Mouse (Mus musculus) ES-E14 (cell line): ENCODE measurements around the gene Rad50. TPM values are rescaled to one million over a fixed set of nuclear protein-coding genes. Genes with fewer than 3 reads are reported as not detected.

Source experiments
- DNase-seq: peaks from one replicate; pipeline ENCODE4 v3.0.0-alpha.2; 2013; ENCODE audit warnings: low read depth, low spot score
- H3K27ac ChIP-seq: 2 replicates; pipeline ENCODE4 v1.5.1; 2012; ENCODE audit warnings: low read depth, mild to moderate bottlenecking, low read length, moderate library complexity, mixed read lengths; ENCODE audit not compliant: poor library complexity, insufficient read depth, severe bottlenecking
- H3K36me3 ChIP-seq: 2 replicates; pipeline ENCODE4 v1.6.1; 2012; ENCODE audit warnings: mild to moderate bottlenecking, low read length, moderate library complexity, mixed read lengths; ENCODE audit not compliant: control insufficient read depth, poor library complexity, insufficient read depth, severe bottlenecking
- H3K4me1 ChIP-seq, 2 experiments: fragments of 150-350 bp in 1 of 2; sonication (generic) in 1 of 2; 2 replicates each; pipeline ENCODE4 v1.6.1; 2012; ENCODE audit warnings: low read length in 2 of 2, mild to moderate bottlenecking in 1 of 2, mixed read lengths in 1 of 2; ENCODE audit not compliant: control insufficient read depth in 2 of 2, insufficient read depth in 2 of 2, poor library complexity in 1 of 2
- H3K4me3 ChIP-seq, 2 experiments: fragments of 150-350 bp in 1 of 2; sonication (generic) in 1 of 2; 2 replicates each; pipeline ENCODE4 v1.5.1; 2012; ENCODE audit warnings: low read length in 2 of 2, low read depth in 1 of 2, mild to moderate bottlenecking in 1 of 2, mixed read lengths in 1 of 2; ENCODE audit not compliant: insufficient read depth in 1 of 2, poor library complexity in 1 of 2, severe bottlenecking in 1 of 2
- H3K9ac ChIP-seq: 2 replicates; pipeline ENCODE4 v1.6.1; 2012; ENCODE audit warnings: low read depth, mild to moderate bottlenecking, low read length, mixed read lengths; ENCODE audit not compliant: poor library complexity, insufficient read depth, severe bottlenecking
- H3K9me3 ChIP-seq: fragments of 150-350 bp; sonication (generic); 2 replicates; pipeline ENCODE4 v1.6.1; 2012; ENCODE audit warnings: low read depth, mild to moderate bottlenecking, low read length; ENCODE audit not compliant: control insufficient read depth, insufficient read depth
- CHD2 ChIP-seq: IDR thresholded peaks from 2 replicates; pipeline ENCODE4 v1.6.1; 2014; ENCODE audit warnings: mild to moderate bottlenecking, low read depth, low read length, inconsistent platforms
- HCFC1 ChIP-seq: IDR thresholded peaks from 2 replicates; pipeline ENCODE4 v1.6.1; 2012; ENCODE audit warnings: low read length, inconsistent platforms, borderline replicate concordance; ENCODE audit not compliant: insufficient read depth
- MAFK ChIP-seq: IDR thresholded peaks from 2 replicates; pipeline ENCODE4 v1.6.1; 2014; ENCODE audit warnings: mild to moderate bottlenecking, low read depth, low read length, inconsistent platforms; ENCODE audit not compliant: insufficient read depth
- ZC3H11A ChIP-seq: IDR thresholded peaks from 2 replicates; pipeline ENCODE4 v1.6.1; 2012; ENCODE audit warnings: low read depth, mild to moderate bottlenecking, inconsistent platforms, low read length, borderline replicate concordance
- ZNF384 ChIP-seq: IDR thresholded peaks from 2 replicates; pipeline ENCODE4 v1.6.1; 2012; ENCODE audit warnings: low read depth, low read length, inconsistent platforms
- in situ Hi-C, 2 experiments: fragments of 600-800 bp; cut with MboI; formaldehyde crosslinking; loops; one replicate each; pipeline ENCODE4 v1.15.1; 2025; ENCODE audit warnings: low sequenced_read_pairs in 2 of 2, inconsistent platforms in 1 of 2; ENCODE audit not compliant: unreplicated experiment in 2 of 2
- total RNA-seq: library from RNA; depleted of rRNA; stranded (reverse); fragments of 300-350 nt; gene quantifications from 2 replicates; pipeline ENCODE4 v1.2.3, GENCODE M21; 2012

Gene Rad50
- total RNA-seq, 1 experiment = 32.0 TPM

DNA sequence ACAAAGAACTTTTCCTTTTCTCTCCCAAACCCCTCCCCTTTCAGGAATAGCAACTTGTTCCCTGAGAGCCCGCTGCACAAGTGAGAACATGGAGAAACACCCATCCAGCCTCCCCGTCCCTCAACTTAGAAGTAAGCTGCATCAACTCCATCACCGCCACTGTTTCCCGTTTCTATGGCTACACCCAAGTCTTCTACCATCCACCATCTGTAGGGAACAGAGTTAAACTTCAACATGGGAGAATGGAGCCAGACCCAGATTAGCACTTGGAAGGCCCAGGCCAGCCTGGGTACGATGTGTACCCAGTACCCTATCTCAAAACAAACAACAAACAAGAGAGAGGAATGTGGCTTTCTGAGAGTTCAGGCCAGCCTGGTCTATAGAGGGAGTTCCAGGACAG, 43.0 kb downstream of the Rad50 start:
- in situ Hi-C loops = no loop called here
- no peak for DNase-seq
- no peak overlapping the region for H3K27ac ChIP-seq
- H3K9me3 ChIP-seq = no peaks in the 10 kb centered on the region
- H3K4me3 ChIP-seq = no peak overlapping the region
- no peaks in the 10 kb centered on the region for H3K4me1 ChIP-seq
- no peak overlapping the region for H3K9ac ChIP-seq
- no peak for TF ChIP-seq ZNF384
- no peak for TF ChIP-seq ZC3H11A
- TF ChIP-seq HCFC1 = no peak
- TF ChIP-seq MAFK = no peak
- TF ChIP-seq CHD2 = no peak
- H3K36me3 ChIP-seq = peaks cover 9% of the 10 kb centered on the region

DNA sequence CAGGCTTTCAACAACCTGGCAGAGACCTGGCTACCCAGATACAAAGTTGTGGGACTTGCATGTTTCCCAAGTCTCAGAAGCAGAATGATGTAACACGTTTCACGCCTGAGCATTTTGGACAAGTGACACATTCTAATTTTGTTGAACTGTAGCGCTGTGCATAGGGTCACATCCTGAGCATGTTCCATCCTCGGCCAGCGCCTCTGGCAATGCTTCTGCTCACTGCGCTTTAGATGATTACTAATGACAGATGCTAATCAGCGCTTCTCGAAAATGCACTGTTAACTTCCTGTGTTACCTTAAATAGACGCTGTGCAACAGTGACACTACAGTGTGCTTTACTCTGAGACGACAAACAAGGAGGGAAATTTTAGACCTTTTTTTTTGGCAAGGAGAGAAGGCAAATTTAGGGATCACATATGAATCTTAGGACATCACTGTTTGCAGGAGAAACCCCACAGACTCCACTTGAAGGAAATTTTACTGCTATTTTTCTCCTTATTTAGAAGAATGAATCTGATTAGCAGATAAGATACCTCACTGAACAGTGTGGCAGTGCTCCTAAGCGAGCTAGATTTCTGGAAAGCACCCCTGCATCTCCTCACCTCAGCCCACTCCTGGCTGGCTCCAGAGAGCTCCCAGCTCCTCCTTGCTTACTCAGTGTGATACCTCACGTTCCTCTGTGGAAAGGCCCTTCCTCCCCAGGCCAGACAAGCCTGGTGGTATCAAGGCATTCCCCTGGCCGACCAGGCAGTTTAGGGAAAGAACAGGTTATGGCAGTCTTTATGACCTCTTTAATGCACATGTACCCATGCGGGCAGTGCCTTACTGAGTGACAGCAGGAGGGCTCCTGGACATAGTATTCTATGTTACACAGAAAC, 44.1 kb downstream of the Rad50 start:
- Histone ChIP-seq H3K9me3 (no peaks in the 10 kb centered on the region), H3K4me1 (no peaks in the 10 kb centered on the region), H3K9ac (no peak overlapping the region), H3K27ac (no peak overlapping the region), H3K4me3 (no peak overlapping the region), H3K36me3 (peaks cover 7% of the 10 kb centered on the region)
- no peak for TF ChIP-seq ZC3H11A
- TF ChIP-seq ZNF384 = no peak
- no peak for TF ChIP-seq HCFC1
- TF ChIP-seq MAFK = no peak
- TF ChIP-seq CHD2 = no peak
- DNase-seq = no peak
- in situ Hi-C loops = no loop called here

DNA sequence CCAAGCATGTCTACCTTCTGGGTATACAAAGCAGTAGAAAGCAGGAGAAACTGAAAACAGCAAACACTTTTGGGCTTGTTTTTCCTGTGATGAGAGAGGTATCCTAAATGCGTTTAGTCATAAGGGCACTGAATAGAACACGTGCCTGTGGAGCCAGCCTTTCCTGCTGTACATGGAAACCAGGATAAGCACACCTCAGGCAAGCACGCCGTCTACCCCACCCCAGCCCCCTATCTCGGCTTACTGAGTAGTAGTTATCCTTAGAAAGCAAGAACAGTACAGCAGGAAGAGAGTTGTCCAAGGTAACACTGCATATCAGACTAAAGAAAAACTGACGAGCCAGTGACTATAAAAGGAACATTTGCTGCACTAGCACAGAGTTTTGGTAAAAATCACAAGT, 49.3 kb downstream of the Rad50 start:
- Histone ChIP-seq H3K9me3 (no peaks in the 10 kb centered on the region), H3K4me3 (no peak overlapping the region)
- in situ Hi-C loops = no loop called here

GRCm38 (mm10) chr11:53657381-53657780, 49.7 kb downstream of the Rad50 start:
- H3K4me3 ChIP-seq = no peak overlapping the region
- H3K9ac ChIP-seq = no peak overlapping the region
- DNase-seq = no peak
- H3K4me1 ChIP-seq = no peaks in the 10 kb centered on the region
- in situ Hi-C loops = no loop called here
- no peaks in the 10 kb centered on the region for H3K9me3 ChIP-seq
- peaks cover 15% of the 10 kb centered on the region for H3K36me3 ChIP-seq
- no peak overlapping the region for H3K27ac ChIP-seq
- TF ChIP-seq HCFC1 (no peak), ZC3H11A (no peak), CHD2 (no peak), ZNF384 (no peak), MAFK (no peak)

More for the DNA sequence above, 49.3 kb downstream of the Rad50 start:
- H3K27ac ChIP-seq = no peak overlapping the region
- DNase-seq = no peak
- no peaks in the 10 kb centered on the region for H3K4me1 ChIP-seq
- peaks cover 15% of the 10 kb centered on the region for H3K36me3 ChIP-seq
- H3K9ac ChIP-seq = no peak overlapping the region
- TF ChIP-seq HCFC1 (no peak), MAFK (no peak), ZC3H11A (no peak), ZNF384 (no peak), CHD2 (no peak)
